ENCODE assay signal across 10 mouse cellular contexts in genomic region chr10:96826234-96826788, GRCm38 (mm10).
A peak's percentile ranks its signal among the peaks of the same experiment; 100 is the strongest.
DNase-seq lines count a peak whose midpoint lies in the region; ATAC-seq and TF ChIP-seq lines count a peak whose summit lies in the region.
"Had no signal": no experiment of that assay in that cellular context is flagged by ENCODE, and none has a peak within 500 bp of the region (broad histone marks: within the 10 kb centered on the region; RNA-seq: fewer than 3 reads in every experiment).

No protein-coding gene starts in this region.

- no peak overlapping the region for H3K9ac ChIP-seq in intestine, embryonic 14.5 days (ENCODE audit: low read length)
- H3K9ac ChIP-seq in intestine, postnatal 0 days (ENCODE audit: low read depth, low read length) = no peak overlapping the region
- no peak overlapping the region for H3K9ac ChIP-seq in embryonic facial prominence, embryonic 11.5 days (replicated peaks; ENCODE audit: low read length)
- H3K9ac ChIP-seq in intestine, embryonic 16.5 days (ENCODE audit: low read depth, low read length) = no peak overlapping the region
- H3K9ac ChIP-seq in neural tube, embryonic 12.5 days = no peak overlapping the region

- ATAC-seq in intestine, embryonic 14.5 days (replicated peaks; ENCODE audit: low FRiP score, low TSS enrichment, low read depth) = no peak
- no peak for ATAC-seq in intestine, postnatal 0 days
- no peak for ATAC-seq in embryonic facial prominence, embryonic 11.5 days (replicated peaks; ENCODE audit: insufficient number of reproducible peaks, low FRiP score, low TSS enrichment, low read depth)
- no peak; the same call in 1 of the 2 replicates for ATAC-seq in intestine, embryonic 16.5 days
- peak; percentile 61 for ATAC-seq in neural tube, embryonic 12.5 days (ENCODE audit: low FRiP score, low read depth)

- no peaks in the 10 kb centered on the region for H3K9me3 ChIP-seq in intestine, embryonic 14.5 days (ENCODE audit: control insufficient read depth, low read length)
- no peaks in the 10 kb centered on the region for H3K9me3 ChIP-seq in intestine, postnatal 0 days (ENCODE audit: control insufficient read depth)
- no peaks in the 10 kb centered on the region for H3K9me3 ChIP-seq in embryonic facial prominence, embryonic 11.5 days (replicated peaks; ENCODE audit: control insufficient read depth, low read length)
- no peaks in the 10 kb centered on the region for H3K9me3 ChIP-seq in intestine, embryonic 16.5 days (ENCODE audit: control insufficient read depth, low read length)
- no peaks in the 10 kb centered on the region for H3K9me3 ChIP-seq in neural tube, embryonic 12.5 days

- peaks cover 19% of the 10 kb centered on the region for H3K4me1 ChIP-seq in intestine, embryonic 14.5 days (replicated peaks; ENCODE audit: control insufficient read depth, insufficient read depth, low read length)
- no peaks in the 10 kb centered on the region for H3K4me1 ChIP-seq in intestine, postnatal 0 days (replicated peaks; ENCODE audit: control insufficient read depth, insufficient read depth, low read length)
- no peaks in the 10 kb centered on the region for H3K4me1 ChIP-seq in embryonic facial prominence, embryonic 11.5 days (ENCODE audit: control insufficient read depth, insufficient read depth, low read length)
- H3K4me1 ChIP-seq in intestine, embryonic 16.5 days (ENCODE audit: control insufficient read depth, insufficient read depth, low read length) = no peaks in the 10 kb centered on the region; the same call in 1 of the 2 replicates
- no peaks in the 10 kb centered on the region for H3K4me1 ChIP-seq in neural tube, embryonic 12.5 days

- H3K27ac ChIP-seq in intestine, embryonic 14.5 days (ENCODE audit: low read depth) = no peak overlapping the region
- no peak overlapping the region for H3K27ac ChIP-seq in intestine, postnatal 0 days (ENCODE audit: low read depth, low read length)
- no peak overlapping the region for H3K27ac ChIP-seq in embryonic facial prominence, embryonic 11.5 days (replicated peaks; ENCODE audit: low read depth, low read length)
- no peak overlapping the region for H3K27ac ChIP-seq in intestine, embryonic 16.5 days (ENCODE audit: low read length)
- H3K27ac ChIP-seq in neural tube, embryonic 12.5 days = no peak overlapping the region

- no peaks in the 10 kb centered on the region for H3K36me3 ChIP-seq in intestine, embryonic 14.5 days (ENCODE audit: control insufficient read depth, insufficient read depth, low read length)
- H3K36me3 ChIP-seq in intestine, postnatal 0 days (ENCODE audit: control insufficient read depth, insufficient read depth) = no peaks in the 10 kb centered on the region
- no peaks in the 10 kb centered on the region for H3K36me3 ChIP-seq in embryonic facial prominence, embryonic 11.5 days (replicated peaks; ENCODE audit: control insufficient read depth, insufficient read depth, low read depth, low read length)
- H3K36me3 ChIP-seq in intestine, embryonic 16.5 days (ENCODE audit: control insufficient read depth, insufficient read depth, low read length) = no peaks in the 10 kb centered on the region
- H3K36me3 ChIP-seq in neural tube, embryonic 12.5 days = no peaks in the 10 kb centered on the region

- DNase-seq in intestine, embryonic 14.5 days (ENCODE audit: low spot score) = no peak
- peak; percentile 20 for DNase-seq in embryonic facial prominence, embryonic 11.5 days (ENCODE audit: low spot score)
- DNase-seq in right cerebral cortex, postnatal 25 days = no peak
- no peak for DNase-seq in B cell, adult 2 months
- DNase-seq in frontal cortex, postnatal 14 days (ENCODE audit: low spot score in 2 of 2) = no peak
- DNase-seq: cerebellum, postnatal 25 days had no signal

- 10% methylated on average over 7 of the region's 7 CpGs for WGBS in intestine, embryonic 14.5 days
- 24% methylated on average over 7 of the region's 7 CpGs for WGBS in intestine, postnatal 0 days
- 19% methylated on average over 7 of the region's 7 CpGs for WGBS in embryonic facial prominence, embryonic 11.5 days
- 20% methylated on average over 7 of the region's 7 CpGs for WGBS in intestine, embryonic 16.5 days
- 28% methylated on average over 7 of the region's 7 CpGs for WGBS in neural tube, embryonic 12.5 days

- peak overlapping the region; percentile 32; the same call in 1 of the 2 replicates for H3K4me2 ChIP-seq in intestine, embryonic 14.5 days (ENCODE audit: low read length)
- no peak overlapping the region for H3K4me2 ChIP-seq in intestine, postnatal 0 days (replicated peaks; ENCODE audit: low read depth)
- no peak overlapping the region for H3K4me2 ChIP-seq in embryonic facial prominence, embryonic 11.5 days (ENCODE audit: low read depth, low read length)
- 0 out of 2 replicates have a peak overlapping the region, but pooled peaks have one; percentile 12 for H3K4me2 ChIP-seq in intestine, embryonic 16.5 days (ENCODE audit: low read depth, low read length)
- H3K4me2 ChIP-seq in neural tube, embryonic 12.5 days (replicated peaks) = peak overlapping the region; percentile 38

- H3K27me3 ChIP-seq in intestine, embryonic 14.5 days (replicated peaks; ENCODE audit: control insufficient read depth, insufficient read depth, low read length) = no peaks in the 10 kb centered on the region
- no peaks in the 10 kb centered on the region for H3K27me3 ChIP-seq in intestine, postnatal 0 days (replicated peaks; ENCODE audit: control insufficient read depth, insufficient read depth, low read length)
- H3K27me3 ChIP-seq in embryonic facial prominence, embryonic 11.5 days (ENCODE audit: control insufficient read depth, insufficient read depth, low read length) = no peaks in the 10 kb centered on the region
- H3K27me3 ChIP-seq in intestine, embryonic 16.5 days (replicated peaks; ENCODE audit: control insufficient read depth, insufficient read depth, low read length) = no peaks in the 10 kb centered on the region
- no peaks in the 10 kb centered on the region for H3K27me3 ChIP-seq in neural tube, embryonic 12.5 days (replicated peaks)
- H3K27me3 ChIP-seq: CH12.LX had no signal

- no peak for TF ChIP-seq CTCF in intestine, postnatal 0 days (IDR thresholded peaks at IDR 0.05; ENCODE audit: low read depth)

- H3K4me3 ChIP-seq in intestine, embryonic 14.5 days (ENCODE audit: low read depth, low read length) = no peak overlapping the region
- H3K4me3 ChIP-seq in intestine, postnatal 0 days (ENCODE audit: low read depth, low read length) = no peak overlapping the region
- no peak overlapping the region for H3K4me3 ChIP-seq in embryonic facial prominence, embryonic 11.5 days (ENCODE audit: low read depth, low read length)
- no peak overlapping the region for H3K4me3 ChIP-seq in intestine, embryonic 16.5 days (ENCODE audit: low read length)
- H3K4me3 ChIP-seq in neural tube, embryonic 12.5 days = no peak overlapping the region

Comparison
In these comparisons a context has a peak if more than half of its experiments do, and no peak if none do; other contexts are left out.
1. H3K4me2 ChIP-seq: peak in intestine, embryonic 14.5 days (single experiment), intestine, embryonic 16.5 days (single experiment) and neural tube, embryonic 12.5 days (single experiment); none in intestine, postnatal 0 days (single experiment) and embryonic facial prominence, embryonic 11.5 days (single experiment).